8 mouse cellular contexts compared by ENCODE assay signal in genomic region chr2:61492043-61492743, GRCm38 (mm10).
DNase-seq lines count a peak whose midpoint lies in the region; ATAC-seq lines count a peak whose summit lies in the region.

No protein-coding gene starts in this region.

- peak; percentile 60 for ATAC-seq in monocyte, adult 5-6 weeks (replicated peaks; ENCODE audit: insufficient number of reproducible peaks, low FRiP score, low TSS enrichment, poor library complexity, severe bottlenecking)

- peak; percentile 30 for DNase-seq in gastrocnemius, postnatal 10 days
- DNase-seq in gastrocnemius, postnatal 36 days = no peak
- DNase-seq in 416B (ENCODE audit: low read depth) (peak; percentile 60), R1 (ENCODE audit: low read depth, low spot score) (peak; percentile 65)
- DNase-seq in induced T-regulatory cell, adult 2 months (ENCODE audit: low read depth) = peak; percentile 81
- no peak for DNase-seq in right cerebral cortex, postnatal 36 days (ENCODE audit: low spot score in 2 of 2)
- DNase-seq in heart, postnatal 25 days (ENCODE audit: low spot score) = no peak

- intact Hi-C loops in gastrocnemius, postnatal 36 days (cut with DNase I) = no loop called here
- intact Hi-C loops in heart, postnatal 25 days (cut with DNase I) = no loop called here

Comparison
In these comparisons a context has a peak if more than half of its experiments do, and no peak if none do; other contexts are left out.
1. DNase-seq: peak in gastrocnemius, postnatal 10 days (single experiment), 416B (single experiment), R1 (single experiment) and induced T-regulatory cell, adult 2 months (single experiment); none in gastrocnemius, postnatal 36 days (0 of 2), right cerebral cortex, postnatal 36 days (0 of 2) and heart, postnatal 25 days (single experiment).